Mouse (Mus musculus) lung, postnatal 0 days (tissue): ENCODE results near the gene Pif1. TPM values are rescaled to one million over a fixed set of nuclear protein-coding genes. Genes with fewer than 3 reads are reported as not detected.
A peak's percentile ranks its signal among the peaks of the same experiment; 100 is the strongest.

Experiments
- ATAC-seq: fragments of 200-750 bp; cut with Nextera tagmentation; 2 replicates; pipeline ENCODE4 v1.8.0; 2017; ENCODE audit warnings: moderate library complexity
- DNase-seq: peaks from one replicate; pipeline ENCODE4 v3.0.0-alpha.2; 2016; ENCODE audit warnings: low spot score
- H3K27ac ChIP-seq: fragments of 300-500 bp; sonication (generic); 2 replicates; pipeline ENCODE4 v1.5.1; 2014; ENCODE audit warnings: antibody characterized with exemption, mild to moderate bottlenecking, low read length, mixed read lengths
- H3K27me3 ChIP-seq: fragments of 300-500 bp; sonication (generic); replicated peaks from 2 replicates; pipeline ENCODE4 v1.6.1; 2014; ENCODE audit warnings: low read length, mixed read lengths; ENCODE audit not compliant: insufficient read depth
- H3K36me3 ChIP-seq: fragments of 300-500 bp; sonication (generic); 2 replicates; pipeline ENCODE4 v1.6.1; 2014; ENCODE audit warnings: low read length, mixed read lengths; ENCODE audit not compliant: insufficient read depth
- H3K4me1 ChIP-seq: fragments of 300-500 bp; sonication (generic); 2 replicates; pipeline ENCODE4 v1.6.1; 2014; ENCODE audit warnings: antibody characterized with exemption, low read depth, low read length, mixed read lengths; ENCODE audit not compliant: insufficient read depth
- H3K4me2 ChIP-seq: fragments of 300-500 bp; sonication (generic); replicated peaks from 2 replicates; pipeline ENCODE4 v1.6.1; 2014; ENCODE audit warnings: low read depth, mild to moderate bottlenecking, low read length, moderate library complexity, mixed read lengths
- H3K4me3 ChIP-seq: fragments of 300-500 bp; sonication (generic); 2 replicates; pipeline ENCODE4 v1.5.1; 2014; ENCODE audit warnings: low read depth, low read length
- H3K9ac ChIP-seq: fragments of 300-500 bp; sonication (generic); replicated peaks from 2 replicates; pipeline ENCODE4 v1.6.1; 2014; ENCODE audit warnings: low read depth, mild to moderate bottlenecking
- H3K9me3 ChIP-seq: fragments of 300-500 bp; sonication (generic); 2 replicates; pipeline ENCODE4 v1.6.1; 2016; ENCODE audit warnings: low read length, mixed read lengths
- CTCF ChIP-seq: IDR thresholded peaks from 2 replicates; pipeline ENCODE4 v1.5.1; 2016; ENCODE audit warnings: antibody characterized with exemption, mild to moderate bottlenecking
- EP300 ChIP-seq: IDR thresholded peaks from 2 replicates; pipeline ENCODE4 v1.6.1; 2016; ENCODE audit warnings: antibody characterized with exemption, mild to moderate bottlenecking, control low read depth
- WGBS: fragments of 180-500 bp; shearing (Covaris S2); extraction: QIAGEN DNeasy Blood & Tissue Kit; methylation state at CpG from one replicate; pipeline ENCODE4 v1.1.7; 2014; 5-methylcytosine and 5-hydroxymethylcytosine counted together
- polyA plus RNA-seq: library from polyadenylated mRNA; unstranded; fragments of >200 nt; fragmentation: Nextera tagmentation; extraction: Ambion mirVana; gene quantifications from 2 replicates; pipeline ENCODE4 v1.2.1, GENCODE M21; 2015

The Pif1 gene
- polyA plus RNA-seq, 1 experiment from 2014 or later, result 0.87 TPM

GRCm38 (mm10) chr9:65580401-65581256, 6.3 kb upstream of the Pif1 start:
- Histone ChIP-seq H3K36me3 (no peaks in the 10 kb centered on the region), H3K4me3 (peak overlapping the region; percentile 50), H3K9me3 (no peaks in the 10 kb centered on the region), H3K9ac (no peak overlapping the region; the same call in 1 of the 2 replicates), H3K27ac (peak overlapping the region; percentile 88), H3K27me3 (no peaks in the 10 kb centered on the region), H3K4me1 (peaks cover under 1% of the 10 kb centered on the region; the same call in 1 of the 2 replicates), H3K4me2 (peak overlapping the region; percentile 60)
- DNase-seq, result peak; percentile 95
- TF ChIP-seq EP300 (0 out of 2 replicates have a peak, but pooled peaks have one; percentile 0), CTCF (peak; percentile 99)
- WGBS, result 2% methylated on average over 21 of the region's 29 CpGs
- peak; percentile 79 for ATAC-seq

- Histone ChIP-seq H3K4me3 (no peak overlapping the region), H3K4me2 (no peak overlapping the region), H3K27me3 (no peaks in the 10 kb centered on the region), H3K27ac (no peak overlapping the region), H3K36me3 (no peaks in the 10 kb centered on the region), H3K4me1 (peaks cover 9% of the 10 kb centered on the region; the same call in 1 of the 2 replicates), H3K9ac (no peak overlapping the region), H3K9me3 (no peaks in the 10 kb centered on the region)
- TF ChIP-seq CTCF (no peak), EP300 (no peak)
- DNase-seq (peak; percentile 49), ATAC-seq (no peak)
- WGBS, result 16% methylated on average over 8 of the region's 8 CpGs
Observed at GRCm38 (mm10) chr9:65583045-65583444, 3.9 kb upstream of the Pif1 start.

- Histone ChIP-seq H3K36me3 (no peaks in the 10 kb centered on the region), H3K9ac (no peak overlapping the region), H3K4me1 (peaks cover 20% of the 10 kb centered on the region), H3K4me3 (peak overlapping the region; percentile 43), H3K9me3 (no peaks in the 10 kb centered on the region), H3K27me3 (no peaks in the 10 kb centered on the region), H3K4me2 (peak overlapping the region; percentile 93), H3K27ac (no peak overlapping the region)
- TF ChIP-seq CTCF (no peak), EP300 (no peak)
- WGBS, result 2% methylated on average over 6 of the region's 6 CpGs
- DNase-seq, result no peak
- no peak for ATAC-seq
Observed at GRCm38 (mm10) chr9:65587270-65587572, 261 bp downstream of the Pif1 start.

- WGBS, result 0% methylated on average over 50 of the region's 64 CpGs
- TF ChIP-seq EP300 (no peak), CTCF (no peak)
- H3K36me3 ChIP-seq, result no peaks in the 10 kb centered on the region
- ATAC-seq (peak; percentile 30; the same call in 1 of the 2 replicates), DNase-seq (peak; percentile 26)
- H3K4me2 ChIP-seq, result peak overlapping the region; percentile 93
- 0 out of 2 replicates have a peak overlapping the region, but pooled peaks have one; percentile 19 for H3K9ac ChIP-seq
- H3K27ac ChIP-seq, result no peak overlapping the region
- peak overlapping the region; percentile 43 for H3K4me3 ChIP-seq
- H3K4me1 ChIP-seq, result peaks cover 20% of the 10 kb centered on the region
- H3K27me3 ChIP-seq, result no peaks in the 10 kb centered on the region
- H3K9me3 ChIP-seq, result no peaks in the 10 kb centered on the region
Observed at GRCm38 (mm10) chr9:65587573-65588358, 806 bp downstream of the Pif1 start.

- no peaks in the 10 kb centered on the region for H3K27me3 ChIP-seq
- no peaks in the 10 kb centered on the region for H3K9me3 ChIP-seq
- no peaks in the 10 kb centered on the region for H3K36me3 ChIP-seq
- ATAC-seq (no peak), DNase-seq (no peak)
- no peak overlapping the region for H3K27ac ChIP-seq
- H3K4me2 ChIP-seq, result 0 out of 2 replicates have a peak overlapping the region, but pooled peaks have one; percentile 93
- no peak for TF ChIP-seq EP300
- no peak; the same call in none of the 2 replicates for TF ChIP-seq CTCF
- no peak overlapping the region for H3K4me3 ChIP-seq
- H3K9ac ChIP-seq, result no peak overlapping the region
- WGBS, result 60% methylated on average over 3 of the region's 3 CpGs
- H3K4me1 ChIP-seq, result peaks cover 20% of the 10 kb centered on the region
Observed at GRCm38 (mm10) chr9:65589091-65589490, 2.1 kb downstream of the Pif1 start.

- no peak overlapping the region for H3K27ac ChIP-seq
- no peak overlapping the region for H3K4me2 ChIP-seq
- H3K9me3 ChIP-seq, result no peaks in the 10 kb centered on the region
- no peaks in the 10 kb centered on the region for H3K36me3 ChIP-seq
- no peak for ATAC-seq
- peaks cover 14% of the 10 kb centered on the region for H3K4me1 ChIP-seq
- no peaks in the 10 kb centered on the region for H3K27me3 ChIP-seq
- no peak for DNase-seq
- no peak overlapping the region for H3K9ac ChIP-seq
- H3K4me3 ChIP-seq, result no peak overlapping the region
- TF ChIP-seq EP300 (no peak), CTCF (no peak)
- 91% methylated on average over 3 of the region's 3 CpGs for WGBS
Observed at GRCm38 (mm10) chr9:65592721-65593120, 5.8 kb downstream of the Pif1 start.
